Mouse (Mus musculus): ENCODE measurements around the gene Nsmce1. TPM values are rescaled to one million over a fixed set of nuclear protein-coding genes. Genes with fewer than 3 reads are reported as not detected.
A peak's percentile ranks its signal among the peaks of the same experiment; 100 is the strongest.

The Nsmce1 gene
- total RNA-seq, 2 experiments from 2014 or later, result 12.8 to 13.4 TPM

DNA sequence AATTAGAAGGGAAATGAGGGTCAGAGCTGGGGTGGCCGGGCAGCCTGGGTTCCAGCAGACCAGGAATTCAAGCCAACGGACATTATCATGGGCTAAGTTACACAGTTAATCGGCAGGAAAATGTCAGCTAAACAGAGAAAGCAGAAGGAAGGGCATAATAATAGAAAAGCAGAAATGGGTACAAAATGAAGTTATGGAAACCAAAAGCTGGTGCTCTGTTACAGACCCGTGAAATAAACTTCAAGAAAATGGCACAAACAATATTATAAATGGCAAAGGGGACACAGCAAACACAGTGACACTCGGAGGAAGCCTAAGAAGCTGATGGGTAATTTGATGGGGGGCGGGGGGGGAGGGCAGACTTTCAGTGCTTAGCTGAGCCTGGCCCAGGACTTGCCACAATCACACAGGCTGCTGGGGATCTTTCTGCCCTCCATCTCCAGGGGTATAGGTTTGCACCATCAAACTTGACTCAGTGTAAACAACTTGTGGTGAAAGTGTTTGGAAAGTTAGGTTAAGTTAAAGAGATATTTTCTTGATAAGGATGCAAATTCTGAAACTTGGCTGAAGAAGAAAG is 4.6 kb upstream of the Nsmce1 start:
- intact Hi-C loops (cut with DNase I), result no loop called here
- no peak for DNase-seq (ENCODE audit: low spot score in 2 of 2)

DNA sequence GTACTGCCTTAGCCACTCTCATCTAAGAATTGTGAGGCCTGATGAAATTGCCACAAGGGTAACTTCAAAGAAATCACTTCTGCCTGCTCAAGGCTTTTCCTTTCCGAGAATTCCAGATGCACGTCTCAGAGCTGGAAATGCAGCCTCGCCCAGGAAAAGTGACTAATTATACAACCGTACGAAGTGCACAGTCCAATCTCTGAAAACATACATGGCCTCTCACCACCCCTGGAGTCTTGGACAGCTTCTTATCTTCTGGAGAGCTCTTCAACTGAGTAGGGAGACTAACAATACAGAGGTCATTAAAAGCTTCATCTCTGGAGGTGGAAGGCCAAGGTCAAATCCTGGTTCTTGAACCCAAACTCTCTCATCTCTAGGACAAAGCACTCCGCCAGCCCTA is 1.2 kb upstream of the Nsmce1 start:
- no peak for DNase-seq (ENCODE audit: low spot score in 2 of 2)
- intact Hi-C loops (cut with DNase I), result no loop called here

DNA sequence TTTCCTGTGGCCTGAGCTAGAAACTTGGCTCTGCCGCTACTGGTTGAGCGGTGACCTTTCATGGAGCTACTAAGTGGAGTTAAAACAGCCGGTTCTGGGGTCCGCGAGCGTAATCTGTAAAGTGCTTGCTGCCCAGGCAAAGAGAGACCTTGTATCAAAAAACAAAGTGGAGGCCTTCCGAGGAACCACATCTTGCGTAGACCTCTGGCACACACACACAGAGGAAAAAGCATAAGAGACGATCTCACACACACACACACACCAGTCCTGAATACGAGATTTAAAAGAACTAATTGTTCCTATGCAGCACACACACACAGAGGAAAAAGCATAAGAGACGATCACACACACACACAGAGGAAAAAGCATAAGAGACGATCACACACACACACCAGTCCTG is 364 bp upstream of the Nsmce1 start:
- no peak for DNase-seq (ENCODE audit: low spot score in 2 of 2)
- intact Hi-C loops (cut with DNase I), result no loop called here

DNA sequence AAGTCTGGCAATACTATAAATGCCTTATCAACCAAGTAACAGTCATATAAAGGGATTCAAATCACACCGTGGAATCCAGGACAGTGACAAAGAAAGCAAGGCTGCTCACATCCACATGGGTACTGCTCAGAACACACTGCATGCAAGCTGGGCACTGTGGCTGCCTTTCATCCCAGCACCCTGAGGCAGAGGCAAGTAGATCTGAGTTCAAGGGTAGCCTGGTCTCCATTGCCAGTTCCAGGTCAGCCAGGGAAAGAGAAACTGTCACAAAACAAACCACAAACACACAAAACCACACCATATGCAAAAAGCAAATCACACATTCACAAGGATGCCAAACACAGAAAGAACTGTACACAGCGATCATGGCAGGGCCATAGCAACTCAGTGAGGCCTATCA is 1.8 kb downstream of the Nsmce1 start:
- DNase-seq (ENCODE audit: low spot score in 2 of 2), result no peak
- intact Hi-C loops (cut with DNase I), result no loop called here

DNA sequence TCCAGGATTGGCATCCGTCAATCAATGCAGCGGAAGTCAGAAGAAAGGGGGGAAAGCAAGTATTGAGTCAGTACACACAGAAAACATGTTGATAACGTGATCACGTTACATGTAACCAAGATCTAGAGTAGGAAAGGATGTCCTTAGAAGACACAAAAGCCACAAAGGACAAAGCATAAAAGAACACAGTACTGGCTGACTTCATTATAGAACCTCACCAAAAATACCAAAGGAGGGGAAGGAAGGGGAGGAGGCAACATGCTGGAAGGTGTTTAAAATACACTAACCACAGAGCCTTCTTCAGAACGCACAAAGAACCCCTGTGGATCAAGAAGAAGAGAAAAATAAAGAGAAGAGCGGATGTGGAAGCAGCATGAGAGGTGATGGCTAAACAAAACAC is 2.7 kb downstream of the Nsmce1 start:
- DNase-seq (ENCODE audit: low spot score in 2 of 2), result no peak
- intact Hi-C loops (cut with DNase I), result no loop called here

DNA sequence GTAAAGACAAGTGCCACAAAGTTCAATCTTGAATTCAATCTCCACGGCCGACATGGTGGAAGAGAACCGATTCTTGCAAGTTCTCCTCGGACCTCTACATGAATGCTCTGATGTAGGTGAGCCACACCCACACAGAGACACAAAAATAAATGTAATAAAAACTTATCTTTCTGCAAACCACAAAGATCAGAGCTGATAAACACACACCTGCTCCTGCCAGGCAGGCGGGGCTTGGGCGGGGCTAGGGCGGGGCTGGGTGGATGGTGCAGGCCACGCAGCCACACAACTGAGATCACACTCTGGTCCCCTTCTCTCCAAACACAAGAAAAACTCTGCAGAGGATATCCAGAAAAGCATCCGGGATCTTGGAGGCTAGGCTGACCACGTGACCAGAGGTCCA is 4.3 kb downstream of the Nsmce1 start:
- DNase-seq (ENCODE audit: low spot score in 2 of 2), result no peak
- intact Hi-C loops (cut with DNase I), result no loop called here

DNA sequence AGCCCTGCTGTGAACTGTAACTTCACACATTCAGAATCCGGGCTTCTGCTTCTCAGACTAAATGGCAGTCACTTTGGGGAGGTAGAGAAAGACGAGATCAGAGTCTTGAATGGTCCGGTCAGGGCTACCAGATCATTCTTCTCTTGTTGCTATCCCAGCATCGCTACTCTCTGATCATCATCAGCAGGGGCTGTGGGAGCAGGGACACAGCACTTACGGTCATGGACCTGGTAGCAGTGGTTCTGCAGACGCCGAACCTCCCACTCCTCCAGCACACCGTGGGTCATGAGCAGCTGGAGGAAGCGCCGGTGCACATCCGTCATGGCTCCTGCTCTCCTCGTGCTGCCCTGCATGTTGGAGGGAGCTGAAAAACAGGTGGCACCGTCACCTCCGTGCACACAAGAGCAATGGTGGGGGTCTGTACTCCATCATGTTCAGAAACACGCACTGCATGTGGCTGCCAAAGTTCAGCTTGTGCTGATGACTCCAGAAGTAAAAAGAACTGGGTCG is 5.2 kb downstream of the Nsmce1 start:
- intact Hi-C loops (cut with DNase I), result no loop called here

DNA sequence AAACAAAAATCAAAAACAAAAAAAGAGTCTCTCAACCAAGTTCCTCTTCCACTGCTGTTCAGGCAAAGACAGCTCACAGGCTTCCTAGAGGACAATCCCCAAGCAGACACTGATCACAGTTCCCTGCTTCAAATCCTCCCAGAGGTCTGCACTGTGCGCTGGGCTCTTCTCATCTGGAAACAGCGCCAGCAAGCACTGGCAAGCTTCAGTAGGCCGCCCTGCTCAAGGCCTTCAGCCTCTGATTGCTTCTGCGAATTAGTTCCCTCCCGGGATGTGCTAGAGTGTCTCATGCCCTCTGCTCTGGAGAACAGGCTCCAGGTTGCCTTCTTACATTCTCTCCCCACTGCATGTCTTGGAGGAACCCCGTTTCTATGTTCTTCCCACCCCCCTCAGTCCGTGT is 6.6 kb downstream of the Nsmce1 start:
- intact Hi-C loops (cut with DNase I), result no loop called here
- no peak for DNase-seq (ENCODE audit: low spot score in 2 of 2)

More for the DNA sequence above, 5.2 kb downstream of the Nsmce1 start:
- DNase-seq (ENCODE audit: low spot score in 2 of 2), result no peak

DNA sequence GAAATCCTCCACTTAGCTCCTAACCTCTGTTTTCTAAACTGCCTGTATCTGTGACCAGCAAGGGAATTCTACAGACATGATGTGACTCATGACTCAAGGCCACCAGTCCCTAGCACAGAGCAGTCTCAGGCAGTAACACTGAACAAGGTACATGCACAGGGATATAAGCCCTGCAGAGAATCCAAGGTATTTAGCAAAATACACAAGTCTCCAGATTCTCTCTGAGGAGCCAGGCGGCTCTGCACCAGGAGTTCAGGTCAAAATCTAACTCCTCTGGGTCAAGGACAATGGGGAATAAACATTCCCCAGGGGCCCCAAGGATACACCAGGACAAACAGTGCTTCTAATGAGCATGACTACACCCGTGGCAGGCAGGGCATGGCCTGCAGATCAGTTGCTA is 8.5 kb downstream of the Nsmce1 start:
- no peak for DNase-seq (ENCODE audit: low spot score in 2 of 2)
- intact Hi-C loops (cut with DNase I), result no loop called here

DNA sequence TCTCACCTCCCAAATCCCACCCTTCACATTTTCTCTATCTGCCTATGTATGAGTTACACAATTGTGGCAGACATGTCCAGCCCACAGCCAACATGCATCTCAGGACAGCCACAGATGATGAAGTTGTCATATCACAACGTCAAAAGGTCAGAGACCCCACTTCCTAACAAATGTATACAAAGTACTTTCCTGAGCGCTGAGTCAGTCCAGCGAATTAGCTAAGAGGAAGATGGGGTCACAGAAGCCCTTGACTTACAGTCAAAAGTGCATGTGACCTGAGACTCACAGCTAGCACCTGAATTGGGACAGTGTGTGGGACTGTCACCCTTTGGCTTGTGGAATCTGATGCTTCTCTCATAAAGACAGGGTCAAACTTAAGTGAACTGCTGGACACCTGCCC is 9.1 kb downstream of the Nsmce1 start:
- DNase-seq (ENCODE audit: low spot score in 2 of 2), result no peak
- intact Hi-C loops (cut with DNase I), result no loop called here

DNA sequence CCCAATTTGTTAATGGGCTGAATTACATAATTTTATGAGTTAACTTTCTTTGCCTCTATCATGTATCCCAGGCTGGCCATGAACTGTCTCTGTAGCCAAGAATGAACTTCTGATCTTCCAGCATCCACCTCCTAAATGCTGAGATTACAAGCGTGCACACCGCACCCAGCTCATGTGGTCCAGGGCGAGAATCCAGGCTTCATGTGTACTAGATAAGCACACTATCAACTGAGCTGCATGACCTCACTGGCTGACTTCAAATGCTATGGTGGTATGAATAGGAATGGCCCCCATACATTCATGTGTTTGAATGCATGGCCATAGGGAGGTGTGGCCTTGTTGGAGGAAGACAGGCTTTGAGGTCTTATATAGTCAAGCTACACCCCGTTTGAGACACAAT is 10.9 kb downstream of the Nsmce1 start:
- no peak for DNase-seq (ENCODE audit: low spot score in 2 of 2)
- intact Hi-C loops (cut with DNase I), result no loop called here

DNA sequence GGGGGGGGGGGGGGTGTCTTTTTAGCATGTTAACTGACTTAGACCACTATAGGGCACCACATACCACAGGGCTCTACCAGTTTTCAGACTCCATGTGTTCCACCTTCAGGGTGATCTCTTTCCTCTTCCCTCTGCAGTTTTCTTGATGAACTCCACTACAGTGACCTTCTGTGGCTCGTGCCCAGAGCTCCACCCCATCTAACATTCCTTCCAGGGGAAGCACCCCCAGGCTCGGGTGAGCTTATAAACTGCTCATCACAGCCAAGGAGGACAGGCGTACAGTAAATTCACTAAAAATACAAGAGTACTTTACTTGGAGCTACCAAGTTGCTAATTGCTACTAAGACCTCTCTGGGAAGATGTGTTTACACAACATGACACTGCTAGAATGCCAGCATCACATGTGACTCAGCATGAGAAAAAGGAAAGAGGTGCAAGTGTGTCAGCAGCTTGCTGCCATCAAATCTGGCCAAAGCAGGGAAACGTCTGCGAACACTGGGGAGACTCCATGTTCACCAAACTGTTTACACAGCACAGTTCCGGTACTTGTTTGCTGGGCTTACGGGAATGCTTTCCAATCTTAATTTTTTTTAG is 12.9 kb downstream of the Nsmce1 start:
- DNase-seq (ENCODE audit: low spot score in 2 of 2), result no peak
- intact Hi-C loops (cut with DNase I), result no loop called here

DNA sequence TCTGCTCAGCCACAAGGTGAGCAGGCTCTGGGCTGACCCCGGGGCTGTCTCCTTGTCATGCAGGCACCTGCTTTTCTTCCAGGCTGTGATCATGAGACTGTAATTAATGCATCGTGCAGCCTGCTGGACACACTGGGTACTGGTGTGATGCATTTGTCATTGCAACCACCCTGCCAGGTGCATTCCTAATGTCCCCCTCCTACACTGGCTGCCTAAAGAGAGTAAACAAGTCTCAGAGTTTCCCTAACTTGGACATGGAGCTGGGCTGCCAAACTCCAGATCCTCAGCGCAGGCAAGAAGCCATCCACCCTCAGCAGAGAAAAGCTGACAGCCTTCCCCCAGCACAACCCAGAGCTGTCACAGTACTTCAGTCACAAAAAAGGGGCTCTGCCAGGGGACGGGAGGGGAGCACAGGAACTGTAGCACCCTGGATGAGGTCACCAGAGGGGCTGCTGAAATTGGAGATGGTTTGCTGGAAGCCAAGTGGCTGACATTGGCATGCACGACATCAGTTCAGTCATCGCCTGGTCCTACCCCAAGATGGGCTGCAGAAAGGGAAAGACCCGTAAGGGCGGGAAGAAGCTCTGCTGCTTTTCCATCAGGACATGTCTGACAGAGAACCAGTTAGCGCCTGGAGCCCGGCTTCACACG is 15.7 kb downstream of the Nsmce1 start:
- DNase-seq (ENCODE audit: low spot score in 2 of 2), result peak in 1 of 2 experiments; percentile 17
- intact Hi-C loops (cut with DNase I), result no loop called here

DNA sequence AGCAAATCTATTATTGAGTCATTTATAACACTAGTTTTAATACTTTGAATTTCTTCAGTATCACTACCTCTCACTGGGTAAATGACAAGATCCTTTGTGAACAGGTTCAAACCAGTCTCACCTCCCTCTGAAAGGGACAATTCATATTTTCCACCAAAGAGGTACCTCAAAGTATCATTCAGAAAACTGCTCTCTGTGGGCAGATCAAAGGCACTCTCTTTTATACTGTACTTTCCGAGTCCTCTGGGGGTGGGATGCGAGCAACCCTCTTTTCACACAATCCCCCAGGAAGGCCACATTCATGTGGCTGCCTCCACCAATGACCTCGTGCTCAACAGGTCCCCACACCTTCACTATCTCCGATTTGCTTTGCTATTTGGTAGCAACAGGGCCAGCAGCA is 16.9 kb downstream of the Nsmce1 start:
- intact Hi-C loops (cut with DNase I), result no loop called here
- no peak for DNase-seq (ENCODE audit: low spot score in 2 of 2)

DNA sequence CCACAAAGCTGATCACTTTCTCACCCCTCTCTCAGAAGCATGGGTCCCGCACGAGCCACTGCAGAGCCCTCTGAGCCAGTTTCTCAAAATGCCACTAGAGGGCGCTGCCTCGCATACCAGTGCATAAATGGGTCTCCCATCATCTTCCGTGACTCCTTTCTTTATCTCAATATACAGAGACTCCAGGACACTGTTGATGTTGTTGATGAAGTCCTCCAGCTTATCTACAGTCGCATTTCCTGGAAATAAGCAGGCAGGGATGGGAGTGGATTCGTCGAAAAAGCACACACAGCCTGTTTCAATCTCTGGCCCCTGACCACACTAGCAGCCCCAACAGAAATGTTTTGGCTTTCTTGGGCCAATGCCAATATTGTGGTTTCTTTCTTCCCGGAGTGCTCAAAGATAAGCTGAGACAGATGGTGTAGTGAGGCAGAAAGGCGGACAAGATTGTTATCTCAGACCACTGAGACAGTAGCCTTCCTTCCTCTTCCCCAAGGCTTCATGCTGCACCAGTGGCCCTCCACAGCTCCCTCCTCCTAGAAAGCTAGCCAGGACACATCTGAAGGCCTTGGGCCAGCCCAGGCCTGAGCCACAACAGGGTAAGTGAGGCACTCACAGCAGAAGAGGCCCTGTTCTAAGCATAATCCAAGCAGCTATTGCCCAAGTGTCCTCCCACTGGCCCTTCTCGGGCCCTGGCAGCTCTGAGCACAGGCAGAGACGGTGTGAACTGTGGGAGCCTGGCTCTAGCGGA is 19.2 kb downstream of the Nsmce1 start:
- intact Hi-C loops (cut with DNase I), result loop anchor here (1.0 kb wide), 1 partner anchor 109 kb away; no protein-coding TSS in a partner anchor
- peak; percentile 77 to 78 for DNase-seq (ENCODE audit: low spot score in 2 of 2)

DNA sequence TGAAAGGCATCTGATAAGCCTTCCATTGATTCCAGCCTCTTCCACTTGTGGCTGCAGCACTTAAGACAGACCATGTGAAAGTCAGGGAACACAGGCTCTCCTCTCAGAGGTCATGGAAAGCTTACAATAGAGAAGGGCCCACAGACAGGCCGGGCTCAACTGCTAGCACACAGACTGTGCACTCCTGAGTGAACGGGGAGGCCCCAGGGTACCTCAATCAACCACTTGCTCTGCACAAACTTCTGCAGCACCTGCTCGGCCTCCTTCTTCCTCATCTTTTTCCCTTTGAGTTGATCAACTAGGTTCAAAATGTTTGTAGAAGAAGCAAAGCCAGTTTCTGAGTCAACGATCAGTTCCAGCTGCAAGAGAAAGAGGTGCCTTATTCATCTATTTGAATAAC is 20.5 kb downstream of the Nsmce1 start:
- no peak for DNase-seq (ENCODE audit: low spot score in 2 of 2)
- intact Hi-C loops (cut with DNase I), result loop anchor here (1.0 kb wide), 1 partner anchor 167 kb away; no protein-coding TSS in a partner anchor

DNA sequence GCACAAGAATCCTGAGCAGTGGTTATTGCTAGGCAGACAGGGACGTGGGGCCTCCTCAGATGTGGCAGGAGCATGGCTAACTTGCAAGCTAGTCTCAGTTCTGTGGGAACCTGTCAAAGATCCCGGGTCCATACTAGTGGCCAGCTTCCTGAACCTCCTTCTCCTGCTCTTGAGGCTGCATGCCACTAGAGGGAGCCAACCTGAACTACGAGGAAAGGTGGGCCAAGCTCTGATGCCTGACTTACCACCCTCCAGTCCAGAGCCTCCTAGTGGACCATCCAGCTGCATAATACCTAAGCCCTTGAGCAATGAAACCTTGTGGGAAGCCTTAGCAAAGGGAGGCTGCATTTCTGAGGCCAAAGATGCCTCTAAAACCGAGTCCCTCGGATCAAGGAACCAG is 21.5 kb downstream of the Nsmce1 start:
- DNase-seq (ENCODE audit: low spot score in 2 of 2), result peak; percentile 50 to 74
- intact Hi-C loops (cut with DNase I), result loop anchor here (1.0 kb wide), 1 partner anchor 168 kb away; no protein-coding TSS in a partner anchor

DNA sequence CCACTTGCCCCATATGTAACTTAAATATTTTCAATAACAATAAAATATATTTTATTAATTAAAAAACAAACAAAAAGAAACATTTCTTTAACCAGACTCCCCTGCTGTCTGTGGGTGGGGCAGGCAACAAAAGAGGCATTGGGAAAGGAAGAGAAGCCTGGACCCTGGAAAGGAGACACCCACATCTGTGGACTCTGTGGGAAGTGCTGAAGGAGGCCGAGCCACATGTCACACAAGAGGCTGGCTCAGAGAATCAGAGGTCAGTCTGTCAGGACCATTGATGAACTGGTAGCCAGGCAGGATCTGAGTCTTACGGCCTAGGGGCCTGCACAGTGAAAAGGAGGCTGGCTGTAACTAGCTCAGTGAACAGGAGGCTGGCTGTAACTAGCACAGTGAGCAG is 29.2 kb downstream of the Nsmce1 start:
- intact Hi-C loops (cut with DNase I), result no loop called here
- DNase-seq (ENCODE audit: low spot score in 2 of 2), result no peak

DNA sequence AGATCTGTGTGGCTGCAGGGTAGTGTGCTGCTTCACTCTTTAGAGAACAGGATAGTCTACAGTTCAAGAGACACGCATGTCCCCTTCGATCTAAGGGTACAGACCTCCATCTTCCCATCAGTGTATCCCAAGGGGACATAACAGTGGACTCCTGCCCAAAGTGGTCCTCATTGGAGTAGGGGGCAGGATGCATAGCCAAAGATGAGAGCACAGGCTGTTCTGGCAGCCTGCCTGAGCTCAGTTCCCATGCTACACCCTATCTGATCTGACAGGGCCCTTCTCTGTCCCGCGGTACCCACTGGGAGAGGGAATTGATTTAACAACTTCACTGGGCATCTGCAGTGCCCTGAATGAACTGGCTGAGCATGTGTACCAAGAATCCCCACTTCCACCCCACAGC is 37.7 kb downstream of the Nsmce1 start:
- no peak for DNase-seq (ENCODE audit: low spot score in 2 of 2)
- intact Hi-C loops (cut with DNase I), result no loop called here

DNA sequence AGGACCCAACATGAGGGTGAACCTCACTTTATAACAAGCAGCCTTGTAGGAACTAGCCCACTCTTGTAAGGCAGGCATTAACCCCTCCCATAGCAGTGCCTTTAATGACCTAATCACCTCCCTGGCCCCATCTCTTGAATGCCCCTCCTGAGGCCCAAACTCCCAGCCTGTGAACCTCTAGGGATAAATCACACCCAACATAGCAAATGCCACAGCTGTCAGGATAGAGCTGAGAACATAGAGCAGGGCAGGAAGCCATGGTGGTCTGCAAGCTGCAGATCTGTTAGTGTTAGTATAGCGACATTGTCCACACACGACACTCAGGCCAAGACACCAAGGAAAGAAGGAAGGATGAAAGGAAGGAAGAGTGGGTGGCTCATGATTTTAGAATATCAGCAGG is 40.3 kb downstream of the Nsmce1 start:
- intact Hi-C loops (cut with DNase I), result no loop called here
- no peak for DNase-seq (ENCODE audit: low spot score in 2 of 2)

Data from left cerebral cortex, postnatal 25 days (tissue).